Mouse (Mus musculus): ENCODE measurements around the gene Slc29a1.
"Not testable (repeated sequence)": the region's sequence is repeated elsewhere in the genome, so short reads cannot be mapped to it uniquely, and the experiment has no call there.

The Slc29a1 gene

GRCm38 (mm10) chr17:45599446-45600242, at the start of gene Slc29a1:
Gene Slc29a1 (minus strand): TSS chr17:45599606.
- no peak for DNase-seq (ENCODE audit: low read depth, low spot score)

GRCm38 (mm10) chr17:45644185-45644584, 44.8 kb upstream of the Slc29a1 start:
- DNase-seq (ENCODE audit: low read depth, low spot score) = no peak

DNA sequence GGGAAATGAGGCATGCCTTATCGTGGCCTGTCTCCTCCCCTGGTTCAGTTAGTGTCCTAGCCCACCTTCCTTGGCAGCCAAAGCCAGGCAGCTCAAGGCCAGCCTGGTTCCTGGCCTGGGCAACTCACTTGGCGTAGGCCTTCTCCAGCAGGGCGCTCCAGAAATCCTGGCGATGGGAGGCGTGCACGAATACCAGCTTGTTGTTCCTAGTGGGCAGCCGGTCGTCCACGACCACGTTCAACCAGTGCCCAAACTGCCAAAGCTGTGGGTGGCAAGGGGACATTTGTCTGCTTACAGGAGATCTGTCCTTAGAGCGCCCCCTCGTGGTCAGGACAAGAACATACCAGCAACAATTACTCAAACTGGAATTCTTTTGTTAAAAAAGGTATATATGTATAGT, 43.3 kb upstream of the Slc29a1 start:
- peak; percentile 57 for DNase-seq (ENCODE audit: low read depth, low spot score)

DNA sequence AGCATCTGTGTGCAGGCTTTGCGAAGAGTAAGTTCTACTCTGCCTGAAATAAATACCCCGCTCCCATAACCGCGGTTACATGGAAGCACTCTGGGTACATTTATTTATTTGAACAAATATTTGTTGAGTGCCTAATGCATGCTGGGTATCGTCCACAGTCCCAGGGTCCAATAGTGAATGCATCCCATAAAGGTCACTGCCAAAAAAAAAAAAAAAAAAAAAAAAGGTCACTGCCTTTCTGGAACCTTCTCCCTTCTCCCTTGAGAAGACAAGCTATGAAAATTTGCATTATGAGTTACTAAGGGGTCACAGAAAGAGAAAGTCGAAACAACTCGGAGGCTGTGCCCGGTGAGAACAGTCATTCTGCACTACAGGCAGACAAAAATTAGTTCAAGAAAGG, 42.6 kb upstream of the Slc29a1 start:
- no peak for DNase-seq (ENCODE audit: low read depth, low spot score)

GRCm38 (mm10) chr17:45638596-45639295, 39.3 kb upstream of the Slc29a1 start:
- no peak for DNase-seq (ENCODE audit: low read depth, low spot score)

DNA sequence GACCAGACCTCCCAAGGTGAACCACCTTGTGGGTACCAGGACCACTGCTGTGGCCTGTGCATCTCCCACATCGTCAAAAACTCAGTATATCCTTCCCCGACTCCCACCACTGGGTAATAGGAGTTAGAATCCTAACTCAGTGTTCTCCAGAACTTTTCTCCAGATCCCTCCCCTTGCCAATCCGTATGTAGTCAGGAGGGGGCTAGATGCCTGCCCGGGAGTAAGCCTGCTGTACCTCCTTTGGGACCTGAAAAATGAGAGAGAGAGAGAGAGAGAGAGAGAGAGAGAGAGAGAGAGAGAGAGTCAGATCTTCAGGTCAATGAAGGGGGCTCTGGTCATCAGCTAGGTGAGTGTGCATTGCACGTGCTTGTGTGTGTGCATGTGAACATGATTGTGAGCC, 34.6 kb upstream of the Slc29a1 start:
- DNase-seq (ENCODE audit: low read depth, low spot score) = no peak

GRCm38 (mm10) chr17:45631940-45632339, 32.5 kb upstream of the Slc29a1 start:
- DNase-seq (ENCODE audit: low read depth, low spot score) = peak; percentile 49

- no peak for DNase-seq (ENCODE audit: low read depth, low spot score)
Observed at GRCm38 (mm10) chr17:45630992-45631391, 31.6 kb upstream of the Slc29a1 start.

- DNase-seq (ENCODE audit: low read depth, low spot score) = peak; percentile 59
Observed at GRCm38 (mm10) chr17:45629861-45630694, 30.7 kb upstream of the Slc29a1 start.

GRCm38 (mm10) chr17:45628885-45629855, 29.8 kb upstream of the Slc29a1 start:
- DNase-seq (ENCODE audit: low read depth, low spot score) = no peak

DNA sequence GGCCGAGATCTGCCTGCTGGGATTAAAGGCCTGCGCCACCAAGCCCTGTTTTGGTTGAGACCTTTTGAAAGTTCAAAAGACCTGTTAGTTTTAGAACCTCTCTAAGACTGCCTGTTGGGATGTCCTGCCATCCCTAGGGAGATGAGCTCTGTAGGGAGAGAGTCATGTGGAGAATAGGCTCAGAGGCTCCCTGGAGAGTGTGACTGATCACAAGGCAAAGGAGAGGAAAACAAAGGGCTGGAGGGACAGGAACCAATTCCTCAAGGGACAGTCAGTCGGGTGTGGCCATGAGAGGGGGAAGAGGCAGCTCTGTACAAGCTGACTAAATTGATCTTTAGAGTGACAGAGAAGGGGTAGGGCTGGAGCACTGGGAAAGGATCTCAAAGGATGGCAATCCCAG, 28.8 kb upstream of the Slc29a1 start:
- DNase-seq (ENCODE audit: low read depth, low spot score) = no peak

GRCm38 (mm10) chr17:45626577-45627134, 27.2 kb upstream of the Slc29a1 start:
- peak; percentile 90 for DNase-seq (ENCODE audit: low read depth, low spot score)

DNA sequence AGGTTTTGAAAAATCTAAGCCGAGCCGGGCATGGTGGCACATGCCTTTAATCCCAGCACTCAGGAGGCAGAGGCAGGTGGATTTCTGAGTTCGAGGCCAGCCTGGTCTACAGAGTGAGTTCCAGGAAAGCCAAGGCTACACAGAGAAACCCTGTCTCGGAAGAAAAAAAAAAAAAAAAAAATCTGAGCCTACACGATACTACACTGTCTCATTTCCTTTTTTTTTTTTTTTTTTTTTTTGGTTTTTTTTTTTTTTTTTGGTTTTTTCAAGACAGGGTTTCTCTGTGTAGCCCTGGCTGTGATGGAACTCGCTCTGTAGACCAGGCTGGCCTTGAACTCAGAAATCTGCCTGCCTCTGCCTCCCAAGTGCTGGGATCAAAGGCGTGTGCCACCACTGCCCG, 24.0 kb upstream of the Slc29a1 start:
- DNase-seq (ENCODE audit: low read depth, low spot score) = not testable (repeated sequence)

- no peak for DNase-seq (ENCODE audit: low read depth, low spot score)
Observed at GRCm38 (mm10) chr17:45619386-45620256, 20.2 kb upstream of the Slc29a1 start.

DNA sequence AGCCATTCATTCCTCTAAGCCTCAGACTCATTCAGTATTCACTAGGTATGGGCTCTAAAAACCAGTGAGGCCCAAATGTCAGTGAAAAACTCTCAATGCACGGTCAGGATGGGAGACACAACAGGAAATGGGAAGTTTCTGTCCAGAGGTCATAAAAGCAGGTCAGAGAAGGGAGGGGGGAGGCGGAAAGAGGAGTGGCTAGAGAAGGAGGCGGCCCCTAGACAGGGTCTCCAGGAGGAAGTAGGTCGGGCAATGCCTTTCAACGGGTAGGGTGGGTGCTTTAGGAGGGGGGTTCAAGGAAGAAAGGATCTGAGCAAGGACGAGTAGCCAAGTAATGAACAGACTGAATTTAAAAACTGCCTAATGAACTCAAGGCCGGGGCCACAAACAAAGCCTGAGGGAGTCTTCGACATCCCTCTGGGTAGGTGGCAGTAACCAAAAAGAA, 19.6 kb upstream of the Slc29a1 start:
- no peak for DNase-seq (ENCODE audit: low read depth, low spot score)

DNA sequence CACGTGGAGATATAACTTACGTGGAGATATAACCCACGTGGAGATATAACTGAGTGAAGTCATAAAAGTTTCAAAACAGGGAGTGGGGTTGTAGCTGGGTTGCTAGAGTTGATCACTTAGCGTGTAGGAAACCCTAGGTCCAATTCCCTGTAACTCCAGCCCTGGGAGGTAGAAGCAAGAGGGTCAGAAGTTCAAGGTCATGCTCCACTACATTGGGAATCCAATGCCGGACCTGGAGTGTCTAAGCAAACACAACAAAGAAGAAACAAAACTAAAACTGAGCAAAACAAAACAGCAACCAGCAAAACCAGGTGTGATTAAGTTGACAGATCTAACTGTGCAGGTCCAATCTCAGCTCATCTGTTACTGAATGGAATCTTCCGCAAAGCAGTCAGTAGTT, 18.2 kb upstream of the Slc29a1 start:
- no peak for DNase-seq (ENCODE audit: low read depth, low spot score)

GRCm38 (mm10) chr17:45616679-45617078, 17.3 kb upstream of the Slc29a1 start:
- no peak for DNase-seq (ENCODE audit: low read depth, low spot score)

DNA sequence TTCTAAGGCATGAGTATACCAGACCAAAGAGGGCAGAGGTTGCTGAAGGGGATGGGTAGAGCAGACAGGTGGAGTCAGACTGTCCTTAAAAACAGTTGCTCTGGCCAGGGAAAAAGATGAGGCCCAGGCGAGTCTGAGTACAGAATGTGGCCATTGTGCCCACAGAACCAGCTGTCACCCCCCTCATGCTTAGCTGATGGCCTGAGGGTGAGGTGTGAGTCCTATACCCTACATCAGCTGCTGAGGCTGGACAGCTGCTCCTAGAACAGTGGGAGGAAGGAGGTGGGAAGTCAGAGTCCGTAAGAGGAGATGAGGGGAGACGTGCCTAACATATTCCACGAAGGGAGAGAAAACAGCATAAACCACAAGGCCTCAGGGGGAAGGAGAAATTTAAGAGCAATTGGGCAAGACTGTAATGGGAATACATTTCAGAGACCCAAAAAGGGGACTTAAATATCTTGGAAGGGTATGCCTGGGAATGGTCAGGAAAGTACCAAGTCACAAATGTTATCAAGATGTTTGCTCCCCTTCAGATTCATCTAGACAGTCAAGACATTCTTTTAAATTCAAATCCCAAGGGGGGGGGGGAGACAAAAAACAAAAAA, 16.7 kb upstream of the Slc29a1 start:
- DNase-seq (ENCODE audit: low read depth, low spot score) = no peak

- DNase-seq (ENCODE audit: low read depth, low spot score) = no peak
Observed at GRCm38 (mm10) chr17:45612921-45613320, 13.5 kb upstream of the Slc29a1 start.

Data from A20 (cell line).